Mouse (Mus musculus): ENCODE results near the gene Creb3l2. TPM values are rescaled to one million over a fixed set of nuclear protein-coding genes. Genes with fewer than 3 reads are reported as not detected.

Creb3l2 gene
- polyA plus RNA-seq, 1 experiment: 8.8 TPM

DNA sequence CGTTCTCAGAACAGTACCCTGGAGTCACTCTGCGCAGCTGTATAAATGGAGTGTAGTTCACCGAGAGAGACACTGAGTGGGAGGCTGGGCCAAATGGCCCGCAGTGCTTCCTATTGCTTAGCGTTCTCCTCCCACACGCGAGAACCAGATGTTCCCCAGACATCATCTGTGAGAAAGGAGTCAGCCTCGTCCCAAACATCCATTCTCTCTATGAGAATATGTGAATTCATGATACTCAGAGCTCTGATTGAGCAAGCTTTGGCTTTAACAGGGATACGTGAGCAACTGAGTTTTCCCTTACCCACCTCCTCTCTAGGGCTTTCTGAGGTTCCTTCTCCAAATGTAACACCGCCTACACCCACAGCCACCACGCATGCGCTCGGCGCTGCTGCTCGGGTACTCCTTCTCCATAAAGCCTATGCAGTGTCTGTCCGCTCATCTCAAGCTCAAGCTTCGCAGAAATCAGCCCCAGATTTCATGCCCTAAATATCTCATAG, 22.5 kb downstream of the Creb3l2 start:
- H3K36me3 ChIP-seq (ENCODE audit: control insufficient read depth, insufficient read depth): no peaks in the 10 kb centered on the region
- no peak overlapping the region for H3ac ChIP-seq (ENCODE audit: control insufficient read depth, insufficient read length, low read depth)
- no peak overlapping the region for H3K4me3 ChIP-seq (ENCODE audit: insufficient read depth, poor library complexity, severe bottlenecking)
- peaks cover 22% of the 10 kb centered on the region for H3K79me2 ChIP-seq (ENCODE audit: control insufficient read depth, insufficient read depth)
- peaks cover 4% of the 10 kb centered on the region for H3K79me3 ChIP-seq (ENCODE audit: low read depth)
- no peak for TF ChIP-seq FOSL1 (IDR thresholded peaks at IDR 0.05; ENCODE audit: insufficient read depth, low read length, poor library complexity, severe bottlenecking)
- no peak for TF ChIP-seq CEBPB (IDR thresholded peaks at IDR 0.05; ENCODE audit: low read depth)
- no peak for TF ChIP-seq MYOD1 (IDR thresholded peaks at IDR 0.05; ENCODE audit: control insufficient read depth, insufficient read length, low read depth)
- TF ChIP-seq CTCF (IDR thresholded peaks at IDR 0.05; ENCODE audit: control insufficient read depth, insufficient read depth, insufficient read length): no peak
- TF ChIP-seq MYOG (IDR thresholded peaks at IDR 0.05; ENCODE audit: control insufficient read depth, extremely low read depth, insufficient read length): no peak
- no peak for TF ChIP-seq USF1 (IDR thresholded peaks at IDR 0.05; ENCODE audit: low read depth)
- no peak for TF ChIP-seq MAX (IDR thresholded peaks at IDR 0.05)
- no peaks in the 10 kb centered on the region for H3K27me3 ChIP-seq (ENCODE audit: control insufficient read depth, insufficient read depth, insufficient read length)

DNA sequence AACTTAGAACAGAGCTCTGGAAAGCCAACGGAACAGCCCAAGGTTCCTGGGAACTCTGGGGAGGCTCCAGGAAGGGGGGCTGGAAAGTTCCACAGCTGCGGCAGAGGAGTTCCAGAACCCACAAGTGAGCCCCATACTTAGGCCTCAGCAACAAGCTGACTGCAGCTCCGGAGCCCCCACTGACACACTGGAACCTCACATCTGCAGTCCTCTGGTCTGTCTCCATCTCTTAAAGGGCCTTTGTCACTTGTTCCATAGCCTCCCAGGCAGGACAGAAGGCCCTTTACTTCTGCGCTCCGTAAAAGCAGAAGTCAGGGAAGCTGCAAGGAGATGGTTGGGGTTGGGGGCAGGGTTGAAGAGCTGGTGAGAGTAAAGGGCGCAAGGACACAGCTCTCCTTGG, 23.0 kb downstream of the Creb3l2 start:
- TF ChIP-seq USF1 (IDR thresholded peaks at IDR 0.05; ENCODE audit: low read depth) (no peak), MAX (IDR thresholded peaks at IDR 0.05) (no peak), CEBPB (IDR thresholded peaks at IDR 0.05; ENCODE audit: low read depth) (no peak), MYOD1 (IDR thresholded peaks at IDR 0.05; ENCODE audit: control insufficient read depth, insufficient read length, low read depth) (no peak), FOSL1 (IDR thresholded peaks at IDR 0.05; ENCODE audit: insufficient read depth, low read length, poor library complexity, severe bottlenecking) (no peak), MYOG (IDR thresholded peaks at IDR 0.05; ENCODE audit: control insufficient read depth, extremely low read depth, insufficient read length) (no peak), CTCF (IDR thresholded peaks at IDR 0.05; ENCODE audit: control insufficient read depth, insufficient read depth, insufficient read length) (no peak)
- no peak overlapping the region for H3ac ChIP-seq (ENCODE audit: control insufficient read depth, insufficient read length, low read depth)
- H3K36me3 ChIP-seq (ENCODE audit: control insufficient read depth, insufficient read depth): no peaks in the 10 kb centered on the region
- no peak overlapping the region for H3K4me3 ChIP-seq (ENCODE audit: insufficient read depth, poor library complexity, severe bottlenecking)
- H3K27me3 ChIP-seq (ENCODE audit: control insufficient read depth, insufficient read depth, insufficient read length): no peaks in the 10 kb centered on the region
- H3K79me3 ChIP-seq (ENCODE audit: low read depth): peaks cover 4% of the 10 kb centered on the region
- peaks cover 22% of the 10 kb centered on the region for H3K79me2 ChIP-seq (ENCODE audit: control insufficient read depth, insufficient read depth)

DNA sequence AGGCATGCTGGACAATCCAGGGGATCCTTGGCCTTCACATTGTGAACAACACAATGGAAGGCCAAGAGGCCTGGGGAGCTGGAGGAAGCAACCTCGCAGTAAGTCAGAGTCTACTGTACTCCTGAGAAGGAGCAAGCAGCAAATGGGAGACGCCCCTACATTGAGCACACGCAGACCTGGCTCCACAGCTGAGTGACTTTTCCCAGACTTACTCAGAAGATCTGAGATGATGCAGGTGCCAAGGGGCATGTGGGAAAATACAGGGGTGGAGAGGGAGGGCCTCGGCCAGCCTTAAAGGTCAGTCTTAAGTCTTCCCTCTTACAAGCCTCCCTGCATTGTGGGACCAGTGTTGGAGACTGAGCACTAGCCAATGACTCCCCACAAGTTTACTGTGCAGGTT, 25.2 kb downstream of the Creb3l2 start:
- Histone ChIP-seq H3K79me2 (ENCODE audit: control insufficient read depth, insufficient read depth) (peaks cover 11% of the 10 kb centered on the region), H3ac (ENCODE audit: control insufficient read depth, insufficient read length, low read depth) (no peak overlapping the region), H3K36me3 (ENCODE audit: control insufficient read depth, insufficient read depth) (no peaks in the 10 kb centered on the region), H3K4me3 (ENCODE audit: insufficient read depth, poor library complexity, severe bottlenecking) (no peak overlapping the region), H3K27me3 (ENCODE audit: control insufficient read depth, insufficient read depth, insufficient read length) (no peaks in the 10 kb centered on the region), H3K79me3 (ENCODE audit: low read depth) (peaks cover 2% of the 10 kb centered on the region)
- no peak for TF ChIP-seq MYOG (IDR thresholded peaks at IDR 0.05; ENCODE audit: control insufficient read depth, extremely low read depth, insufficient read length)
- TF ChIP-seq MYOD1 (IDR thresholded peaks at IDR 0.05; ENCODE audit: control insufficient read depth, insufficient read length, low read depth): no peak
- no peak for TF ChIP-seq CTCF (IDR thresholded peaks at IDR 0.05; ENCODE audit: control insufficient read depth, insufficient read depth, insufficient read length)
- TF ChIP-seq CEBPB (IDR thresholded peaks at IDR 0.05; ENCODE audit: low read depth): no peak
- TF ChIP-seq USF1 (IDR thresholded peaks at IDR 0.05; ENCODE audit: low read depth): no peak
- no peak for TF ChIP-seq MAX (IDR thresholded peaks at IDR 0.05)
- no peak for TF ChIP-seq FOSL1 (IDR thresholded peaks at IDR 0.05; ENCODE audit: insufficient read depth, low read length, poor library complexity, severe bottlenecking)

DNA sequence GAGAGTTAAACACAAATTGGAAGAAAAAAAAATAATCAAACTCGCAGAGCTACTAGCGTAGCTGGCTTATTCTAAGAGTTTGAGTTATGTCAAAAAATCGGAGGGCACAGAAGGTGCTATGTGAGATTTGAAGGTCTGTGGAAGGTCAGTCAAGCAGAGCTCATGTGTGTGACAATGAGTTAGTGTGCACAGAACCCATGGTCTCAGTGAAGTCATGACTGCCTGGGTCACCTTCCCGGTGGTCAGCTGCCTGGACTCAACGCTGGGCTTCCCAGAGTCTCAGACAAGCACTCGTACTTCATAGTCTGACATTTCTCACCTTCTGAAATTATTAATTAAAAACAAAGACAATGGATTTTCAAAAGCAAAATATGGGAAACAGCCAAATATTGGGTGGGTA, 26.4 kb downstream of the Creb3l2 start:
- no peaks in the 10 kb centered on the region for H3K36me3 ChIP-seq (ENCODE audit: control insufficient read depth, insufficient read depth)
- no peak overlapping the region for H3ac ChIP-seq (ENCODE audit: control insufficient read depth, insufficient read length, low read depth)
- no peaks in the 10 kb centered on the region for H3K27me3 ChIP-seq (ENCODE audit: control insufficient read depth, insufficient read depth, insufficient read length)
- TF ChIP-seq CEBPB (IDR thresholded peaks at IDR 0.05; ENCODE audit: low read depth): no peak
- no peak for TF ChIP-seq FOSL1 (IDR thresholded peaks at IDR 0.05; ENCODE audit: insufficient read depth, low read length, poor library complexity, severe bottlenecking)
- no peak for TF ChIP-seq CTCF (IDR thresholded peaks at IDR 0.05; ENCODE audit: control insufficient read depth, insufficient read depth, insufficient read length)
- no peak for TF ChIP-seq MYOG (IDR thresholded peaks at IDR 0.05; ENCODE audit: control insufficient read depth, extremely low read depth, insufficient read length)
- no peak for TF ChIP-seq MAX (IDR thresholded peaks at IDR 0.05)
- no peak for TF ChIP-seq USF1 (IDR thresholded peaks at IDR 0.05; ENCODE audit: low read depth)
- TF ChIP-seq MYOD1 (IDR thresholded peaks at IDR 0.05; ENCODE audit: control insufficient read depth, insufficient read length, low read depth): no peak
- H3K79me3 ChIP-seq (ENCODE audit: low read depth): no peaks in the 10 kb centered on the region
- no peak overlapping the region for H3K4me3 ChIP-seq (ENCODE audit: insufficient read depth, poor library complexity, severe bottlenecking)
- no peaks in the 10 kb centered on the region for H3K79me2 ChIP-seq (ENCODE audit: control insufficient read depth, insufficient read depth)

DNA sequence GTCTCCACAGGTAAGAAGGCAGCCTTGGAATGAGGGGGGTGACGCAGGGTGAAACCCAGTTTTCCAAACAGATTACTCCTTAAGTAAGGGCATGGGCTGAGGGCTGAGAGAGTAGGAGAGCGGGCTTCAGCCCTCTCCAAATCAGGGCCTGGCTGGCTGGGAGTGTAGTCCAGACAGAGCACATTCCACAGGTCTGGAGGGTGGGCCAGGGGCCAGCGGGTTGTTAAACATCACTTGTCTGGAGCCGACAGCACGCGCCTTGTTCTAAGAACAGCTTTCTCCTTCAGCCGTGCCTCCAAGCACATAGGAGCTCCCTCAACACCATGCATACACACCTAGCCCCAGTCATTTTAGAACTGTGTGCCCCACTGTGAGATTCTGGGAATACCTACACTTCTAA, 26.9 kb downstream of the Creb3l2 start:
- Histone ChIP-seq H3K27me3 (ENCODE audit: control insufficient read depth, insufficient read depth, insufficient read length) (no peaks in the 10 kb centered on the region), H3K4me3 (ENCODE audit: insufficient read depth, poor library complexity, severe bottlenecking) (no peak overlapping the region), H3K79me2 (ENCODE audit: control insufficient read depth, insufficient read depth) (no peaks in the 10 kb centered on the region), H3K79me3 (ENCODE audit: low read depth) (no peaks in the 10 kb centered on the region), H3ac (ENCODE audit: control insufficient read depth, insufficient read length, low read depth) (no peak overlapping the region), H3K36me3 (ENCODE audit: control insufficient read depth, insufficient read depth) (no peaks in the 10 kb centered on the region)
- TF ChIP-seq MYOD1 (IDR thresholded peaks at IDR 0.05; ENCODE audit: control insufficient read depth, insufficient read length, low read depth) (no peak), USF1 (IDR thresholded peaks at IDR 0.05; ENCODE audit: low read depth) (no peak), MAX (IDR thresholded peaks at IDR 0.05) (no peak), CTCF (IDR thresholded peaks at IDR 0.05; ENCODE audit: control insufficient read depth, insufficient read depth, insufficient read length) (no peak), MYOG (IDR thresholded peaks at IDR 0.05; ENCODE audit: control insufficient read depth, extremely low read depth, insufficient read length) (no peak), FOSL1 (IDR thresholded peaks at IDR 0.05; ENCODE audit: insufficient read depth, low read length, poor library complexity, severe bottlenecking) (no peak), CEBPB (IDR thresholded peaks at IDR 0.05; ENCODE audit: low read depth) (no peak)

DNA sequence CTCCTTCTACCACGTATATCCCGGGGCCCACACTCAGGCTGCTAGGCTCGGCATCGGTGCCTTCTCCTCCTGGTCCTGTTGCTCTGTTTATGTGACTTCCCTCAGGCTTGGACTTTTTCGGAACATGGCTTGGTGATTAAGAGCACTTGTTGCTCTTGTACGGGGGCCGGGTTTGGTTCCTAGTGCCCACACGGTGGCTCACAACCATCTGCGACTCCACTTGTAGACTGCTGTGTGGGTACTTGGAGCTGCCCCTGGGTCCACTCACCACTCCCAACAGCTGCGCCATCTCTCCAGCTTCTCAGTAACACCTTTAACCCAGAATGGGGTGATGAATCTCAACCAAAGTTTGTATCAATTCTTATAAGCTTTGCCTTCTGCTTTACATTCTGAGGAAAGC, 27.4 kb downstream of the Creb3l2 start:
- Histone ChIP-seq H3K79me2 (ENCODE audit: control insufficient read depth, insufficient read depth) (no peaks in the 10 kb centered on the region), H3K4me3 (ENCODE audit: insufficient read depth, poor library complexity, severe bottlenecking) (no peak overlapping the region), H3K79me3 (ENCODE audit: low read depth) (no peaks in the 10 kb centered on the region), H3K36me3 (ENCODE audit: control insufficient read depth, insufficient read depth) (no peaks in the 10 kb centered on the region), H3ac (ENCODE audit: control insufficient read depth, insufficient read length, low read depth) (no peak overlapping the region), H3K27me3 (ENCODE audit: control insufficient read depth, insufficient read depth, insufficient read length) (no peaks in the 10 kb centered on the region)
- TF ChIP-seq MAX (IDR thresholded peaks at IDR 0.05) (no peak), CTCF (IDR thresholded peaks at IDR 0.05; ENCODE audit: control insufficient read depth, insufficient read depth, insufficient read length) (no peak), MYOG (IDR thresholded peaks at IDR 0.05; ENCODE audit: control insufficient read depth, extremely low read depth, insufficient read length) (no peak), MYOD1 (IDR thresholded peaks at IDR 0.05; ENCODE audit: control insufficient read depth, insufficient read length, low read depth) (no peak), FOSL1 (IDR thresholded peaks at IDR 0.05; ENCODE audit: insufficient read depth, low read length, poor library complexity, severe bottlenecking) (no peak), CEBPB (IDR thresholded peaks at IDR 0.05; ENCODE audit: low read depth) (no peak), USF1 (IDR thresholded peaks at IDR 0.05; ENCODE audit: low read depth) (no peak)
